Mouse (Mus musculus) olfactory bulb, adult 2 months (tissue): Measurements from ENCODE around the gene Atp2a3. TPM values are rescaled to one million over a fixed set of nuclear protein-coding genes. Genes with fewer than 3 reads are reported as not detected.

Experiments used
- H3K27ac ChIP-seq: fragments of 200-500 bp; 2 replicates; pipeline ENCODE4 v1.5.1; 2012; ENCODE audit warnings: low read depth, low read length; ENCODE audit not compliant: insufficient read depth
- H3K4me1 ChIP-seq: fragments of 200-500 bp; 2 replicates; pipeline ENCODE4 v1.6.1; 2012; ENCODE audit warnings: low read length; ENCODE audit not compliant: control insufficient read depth, insufficient read depth
- H3K4me3 ChIP-seq: fragments of 200-500 bp; 2 replicates; pipeline ENCODE4 v1.5.1; 2012; ENCODE audit warnings: mild to moderate bottlenecking, low read depth, low read length, moderate library complexity; ENCODE audit not compliant: insufficient read depth
- CTCF ChIP-seq: fragments of 200-500 bp; IDR thresholded peaks from 2 replicates; pipeline ENCODE4 v1.5.1; 2012; ENCODE audit warnings: low read depth, mild to moderate bottlenecking, low read length, moderate library complexity; ENCODE audit not compliant: insufficient read depth
- POLR2A ChIP-seq: fragments of 200-500 bp; IDR thresholded peaks from 2 replicates; pipeline ENCODE4 v1.6.1; 2012; ENCODE audit warnings: mild to moderate bottlenecking, low read depth, low read length, moderate library complexity; ENCODE audit not compliant: insufficient read depth
- WGBS: fragments of 180-500 bp; shearing (Covaris S2); methylation state at CpG from one replicate; pipeline ENCODE4 v1.1.7; 2018; 5-methylcytosine and 5-hydroxymethylcytosine counted together
- polyA plus RNA-seq: library from polyadenylated mRNA; stranded (reverse); fragments of >200 nt; gene quantifications from 2 replicates; pipeline ENCODE4 v1.2.4, GENCODE M21; 2012; ENCODE audit warnings: low replicate concordance; ENCODE audit not compliant: missing spikeins, insufficient read depth, insufficient read length

Gene Atp2a3
- polyA plus RNA-seq, 1 experiment: not detected

DNA sequence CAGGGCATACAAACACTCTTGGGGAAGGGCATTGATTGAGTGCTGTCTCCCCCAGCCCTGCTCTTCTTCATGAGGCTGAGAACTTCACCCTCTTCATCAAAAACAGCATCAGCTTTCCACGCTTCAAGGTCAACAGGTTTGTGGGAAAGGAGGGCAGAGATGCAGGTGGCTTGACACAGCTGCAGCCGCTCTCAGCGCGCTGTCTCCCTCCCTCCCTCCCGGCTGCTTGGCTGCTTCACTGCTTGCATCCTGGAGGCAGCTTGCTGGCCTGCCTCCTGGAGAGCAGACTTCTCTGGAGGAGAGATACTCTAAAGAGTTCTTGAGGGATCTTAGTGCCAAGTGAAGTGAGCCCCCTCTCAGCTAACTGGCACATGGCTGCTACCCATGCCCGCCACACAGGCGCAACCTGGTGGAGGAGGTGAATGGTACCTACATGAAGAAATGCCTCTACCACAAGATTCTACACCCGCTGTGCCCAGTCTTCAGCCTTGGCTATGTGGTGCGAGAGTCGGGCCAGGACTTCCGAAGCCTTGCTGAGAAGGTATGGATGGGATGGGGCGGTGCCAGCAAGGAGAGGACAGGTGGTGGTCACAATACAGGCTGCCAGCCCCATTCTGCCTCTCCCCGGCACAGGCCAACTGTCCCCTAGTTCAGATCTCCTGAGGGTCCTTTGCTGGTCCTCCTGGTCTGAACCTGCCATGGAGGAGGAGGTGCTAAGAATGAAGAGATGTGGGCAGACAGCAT, 48.7 kb downstream of the Atp2a3 start:
- Histone ChIP-seq H3K4me3 (no peak overlapping the region), H3K27ac (no peak overlapping the region), H3K4me1 (peaks cover 24% of the 10 kb centered on the region)
- TF ChIP-seq POLR2A (no peak), CTCF (no peak)
- WGBS: 54% methylated on average over 13 of the region's 13 CpGs

- 83% methylated on average over 5 of the region's 5 CpGs for WGBS
- Histone ChIP-seq H3K4me1 (peaks cover 42% of the 10 kb centered on the region), H3K4me3 (no peak overlapping the region), H3K27ac (no peak overlapping the region)
- TF ChIP-seq CTCF (no peak), POLR2A (no peak)
Measured at GRCm38 (mm10) chr11:73013981-73014380, 53.0 kb downstream of the Atp2a3 start.

- Histone ChIP-seq H3K27ac (peak overlapping the region; percentile 63), H3K4me3 (no peak overlapping the region), H3K4me1 (peaks cover 40% of the 10 kb centered on the region)
- TF ChIP-seq POLR2A: no peak
- TF ChIP-seq CTCF: no peak
- 33% methylated on average over 4 of the region's 4 CpGs for WGBS
Measured at GRCm38 (mm10) chr11:73014831-73015344, 53.9 kb downstream of the Atp2a3 start.

GRCm38 (mm10) chr11:73015391-73016102, 54.6 kb downstream of the Atp2a3 start:
- Histone ChIP-seq H3K27ac (peak overlapping the region; percentile 63), H3K4me3 (no peak overlapping the region), H3K4me1 (peaks cover 42% of the 10 kb centered on the region)
- 52% methylated on average over 5 of the region's 5 CpGs for WGBS
- TF ChIP-seq CTCF: no peak
- no peak for TF ChIP-seq POLR2A

DNA sequence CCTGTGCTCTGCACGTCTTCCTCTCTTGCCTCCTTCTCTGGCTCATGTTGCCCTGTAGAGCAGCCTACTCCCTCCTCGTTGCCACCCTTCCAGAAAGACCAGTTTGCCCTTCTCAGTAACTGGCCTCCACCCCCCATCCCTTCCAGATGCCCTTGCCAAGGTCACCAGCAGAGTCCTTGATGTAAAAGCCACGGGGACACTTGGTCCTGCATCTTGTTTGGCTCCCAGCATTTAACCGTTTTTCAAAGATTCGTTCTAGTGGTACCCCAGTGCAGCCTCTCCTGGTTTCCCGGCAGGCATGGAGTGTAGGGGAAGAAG, 55.1 kb downstream of the Atp2a3 start:
- Histone ChIP-seq H3K4me1 (peaks cover 44% of the 10 kb centered on the region), H3K27ac (peak overlapping the region; percentile 10; the same call in 1 of the 2 replicates), H3K4me3 (no peak overlapping the region)
- 66% methylated on average over 6 of the region's 6 CpGs for WGBS
- no peak for TF ChIP-seq POLR2A
- no peak for TF ChIP-seq CTCF

DNA sequence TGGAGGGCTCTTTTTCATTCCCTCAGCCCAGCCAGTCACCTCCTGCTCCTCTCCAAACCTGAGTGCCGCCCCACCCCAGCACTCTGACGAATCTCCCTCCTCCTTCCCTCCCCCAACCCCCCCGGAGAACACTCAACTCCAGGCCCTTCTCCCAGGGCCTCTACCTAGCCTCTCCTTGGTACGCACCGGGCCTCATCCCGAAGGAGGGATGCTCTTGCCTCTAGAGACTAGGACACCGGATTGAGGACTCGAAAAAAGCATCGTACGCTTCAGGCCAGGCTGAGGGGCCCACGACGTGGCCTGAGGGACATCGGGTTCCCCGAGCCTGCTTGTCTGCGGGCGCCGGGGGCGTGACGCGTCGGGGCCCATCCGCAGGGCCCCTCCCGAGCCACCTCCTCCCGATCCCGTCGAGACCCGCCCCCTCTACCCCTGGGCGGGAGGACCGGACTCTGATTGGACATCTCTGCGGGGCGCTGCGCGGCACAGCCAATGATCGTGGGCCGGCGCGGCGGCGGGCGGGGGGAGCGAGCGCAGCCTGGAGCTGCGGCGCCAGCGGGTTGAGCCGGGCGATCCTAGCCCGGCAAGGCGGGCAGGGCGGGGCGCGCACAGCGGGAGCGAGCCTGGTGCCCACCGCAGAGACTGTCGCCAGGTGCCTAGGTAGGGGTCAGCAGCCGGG, 57.6 kb downstream of the Atp2a3 start, which contains the start of gene Camkk1:
TSS of gene Camkk1 (plus strand) at position 538 of the 676 bp plus-strand sequence.
- under 1% methylated on average over 54 of the region's 57 CpGs for WGBS
- peak within 1 kb of the TSS; percentile 88 for H3K4me3 ChIP-seq
- TF ChIP-seq POLR2A: peak; percentile 90
- no peak; the same call in 1 of the 2 replicates for TF ChIP-seq CTCF
- H3K4me1 ChIP-seq: peaks cover 62% of the 10 kb centered on the region
- peak within 1 kb of the TSS; percentile 78 for H3K27ac ChIP-seq

DNA sequence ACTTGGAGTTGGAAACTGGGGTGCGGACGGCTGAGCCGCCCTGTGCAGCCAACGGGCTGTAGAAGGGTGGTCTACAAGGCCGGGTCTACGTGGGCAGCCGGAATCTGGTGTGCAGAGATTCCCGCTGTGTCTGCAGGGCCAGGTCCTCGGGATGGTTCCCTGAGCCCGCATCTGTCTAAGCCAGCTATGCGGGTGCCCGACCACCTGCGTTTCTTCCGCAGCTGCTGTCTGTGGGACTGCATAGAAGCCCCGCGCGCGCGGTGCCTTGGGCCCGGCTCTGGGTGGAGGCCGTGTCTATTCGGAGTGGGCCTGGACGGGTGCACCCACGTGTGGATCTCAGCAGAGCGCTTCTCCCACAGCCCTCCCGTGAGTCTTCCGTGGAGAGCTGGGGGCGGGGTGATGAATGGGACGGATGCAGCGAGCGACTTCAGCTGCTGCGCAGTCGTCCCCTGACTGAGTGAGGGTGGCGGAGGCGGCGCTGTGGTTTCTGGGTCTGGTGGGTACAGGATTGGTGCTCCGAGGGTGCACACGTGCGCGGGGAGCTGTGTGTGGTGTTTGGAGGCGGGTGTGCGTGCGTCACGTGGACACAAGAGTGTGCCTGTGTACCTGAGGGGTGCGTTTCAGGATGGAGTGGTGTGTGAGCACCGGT, 58.3 kb downstream of the Atp2a3 start:
- TF ChIP-seq POLR2A (peak; percentile 7; the same call in 1 of the 2 replicates), CTCF (no peak)
- H3K4me1 ChIP-seq: peaks cover 61% of the 10 kb centered on the region

More for the DNA sequence above, 58.3 kb downstream of the Atp2a3 start:
- Histone ChIP-seq H3K4me3 (peak overlapping the region; percentile 88), H3K27ac (peak overlapping the region; percentile 78)
- WGBS: under 1% methylated on average over 46 of the region's 46 CpGs
